Comparison of ENCODE assay signal across 8 mouse cellular contexts in genomic region chr13:6532683-6533082, GRCm38 (mm10). TPM values are rescaled to one million over a fixed set of nuclear protein-coding genes. Genes with fewer than 3 reads are reported as not detected.
DNase-seq lines count a peak whose midpoint lies in the region; ATAC-seq and TF ChIP-seq lines count a peak whose summit lies in the region.

No protein-coding gene starts in this region.

- no peak for DNase-seq in gastrocnemius, adult 2 months
- DNase-seq in gastrocnemius, adult 18-20 months (ENCODE audit: low spot score) = no peak
- DNase-seq in 416B (ENCODE audit: low read depth) = peak; percentile 61
- DNase-seq in kidney, postnatal 25 days = peak; percentile 44 to 59
- no peak for DNase-seq in layer of hippocampus, postnatal 10 days (ENCODE audit: low spot score in 2 of 2)
- DNase-seq in left cerebral cortex, postnatal 25 days (ENCODE audit: low spot score in 2 of 2) = no peak
- no peak for DNase-seq in urinary bladder, postnatal 10 days (ENCODE audit: low spot score)

- intact Hi-C loops in gastrocnemius, adult 2 months (cut with DNase I) = loop anchor here (10.0 kb wide), 1 partner anchor 1868 kb away; no protein-coding TSS in a partner anchor
- intact Hi-C loops in left cerebral cortex, postnatal 25 days (cut with DNase I) = loop anchor here (2.0 to 10.0 kb wide), 2 partner anchors 60 to 1758 kb away; no protein-coding TSS in a partner anchor

- ATAC-seq in activated CD4-positive, CD25-positive, alpha-beta regulatory T cell, adult 4 months = peak; percentile 72

- peak; percentile 41; the same call in 1 of the 2 replicates for TF ChIP-seq CTCF in gastrocnemius, adult 2 months (IDR thresholded peaks at IDR 0.05)

- H3K4me3 ChIP-seq in gastrocnemius, adult 2 months = no peak overlapping the region

- no peak overlapping the region for H3K27ac ChIP-seq in gastrocnemius, adult 2 months

RNA-seq across cellular contexts. Expression of gene Pitrm1, which starts 15.3 kb away (rescaled TPM):
- total RNA-seq in gastrocnemius, adult 2 months (2021) = 10 to 100 TPM; 34.3 to 39.0 TPM
- 10 to 100 TPM; 35.7 to 36.0 TPM for total RNA-seq in gastrocnemius, adult 18-20 months (2021)
- 10 to 100 TPM; 44.6 to 45.0 TPM for polyA plus RNA-seq in activated CD4-positive, CD25-positive, alpha-beta regulatory T cell, adult 4 months (2017; shearing (Covaris generic))
- 10 to 100 TPM; 57.9 to 60.6 TPM for total RNA-seq in layer of hippocampus, postnatal 10 days (2021)
- total RNA-seq in left cerebral cortex, postnatal 25 days (2021) = 10 to 100 TPM; 48.8 to 53.2 TPM

Comparison
In these comparisons a context has a peak if more than half of its experiments do, and no peak if none do; other contexts are left out.
1. DNase-seq: peak in 416B (single experiment) and kidney, postnatal 25 days (2 of 2); none in gastrocnemius, adult 2 months (single experiment), gastrocnemius, adult 18-20 months (single experiment), layer of hippocampus, postnatal 10 days (0 of 2), left cerebral cortex, postnatal 25 days (0 of 2) and urinary bladder, postnatal 10 days (single experiment).